Mouse (Mus musculus) myocyte (in vitro differentiated cells): ENCODE measurements around the gene Atp1a4. TPM values are rescaled to one million over a fixed set of nuclear protein-coding genes. Genes with fewer than 3 reads are reported as not detected.

ENCODE experiments used
- H3K27me3 ChIP-seq: one replicate; pipeline ENCODE4 v1.6.1; 2011; ENCODE audit not compliant: control insufficient read depth, insufficient read depth, insufficient read length
- H3K36me3 ChIP-seq: one replicate; pipeline ENCODE4 v1.6.1; 2011; ENCODE audit not compliant: control insufficient read depth, insufficient read depth
- H3K4me2 ChIP-seq: one replicate; pipeline ENCODE4 v1.6.1; 2011; ENCODE audit warnings: low read depth, control low read depth
- H3K4me3 ChIP-seq: one replicate; pipeline ENCODE4 v1.5.1; 2011; ENCODE audit warnings: mild to moderate bottlenecking, control low read depth, moderate library complexity
- H3K79me2 ChIP-seq: one replicate; pipeline ENCODE4 v1.6.1; 2011; ENCODE audit not compliant: control insufficient read depth, insufficient read depth
- H3ac ChIP-seq: one replicate; pipeline ENCODE4 v1.6.1; 2011; ENCODE audit not compliant: control insufficient read depth, insufficient read length
- CEBPB ChIP-seq: IDR thresholded peaks from 2 replicates; pipeline ENCODE4 v1.6.1; 2011; ENCODE audit warnings: mild to moderate bottlenecking, moderate library complexity; ENCODE audit not compliant: poor library complexity, insufficient read depth, severe bottlenecking
- E2F4 ChIP-seq: IDR thresholded peaks from one replicate; pipeline ENCODE4 v1.6.1; 2011; ENCODE audit warnings: mild to moderate bottlenecking, control low read depth, moderate library complexity; ENCODE audit not compliant: insufficient read depth
- MAX ChIP-seq: IDR thresholded peaks from one replicate; pipeline ENCODE4 v1.6.1; 2011; ENCODE audit warnings: low read depth, mild to moderate bottlenecking, control low read depth
- MYOD1 ChIP-seq, 3 experiments: IDR thresholded peaks; one replicate each; pipeline ENCODE4 v1.6.1; 2011; ENCODE audit warnings: control low read depth in 2 of 3, low read depth in 2 of 3, mild to moderate bottlenecking in 2 of 3, moderate library complexity in 1 of 3; ENCODE audit not compliant: insufficient read length in 2 of 3, control insufficient read depth in 1 of 3
- MYOG ChIP-seq, 3 experiments: IDR thresholded peaks; one replicate each; pipeline ENCODE4 v1.6.1; 2011; ENCODE audit warnings: control low read depth in 2 of 3, low read depth in 2 of 3, mild to moderate bottlenecking in 2 of 3; ENCODE audit not compliant: insufficient read length in 2 of 3, control insufficient read depth in 1 of 3, insufficient read depth in 1 of 3
- POLR2A ChIP-seq: IDR thresholded peaks from one replicate; pipeline ENCODE4 v1.6.1; 2011; ENCODE audit warnings: low read depth, mild to moderate bottlenecking, control low read depth, moderate library complexity; ENCODE audit not compliant: insufficient read length
- POLR2AphosphoS2 ChIP-seq: IDR thresholded peaks from one replicate; pipeline ENCODE4 v1.6.1; 2011; ENCODE audit warnings: low read depth, control low read depth; ENCODE audit not compliant: insufficient read length
- REST ChIP-seq: IDR thresholded peaks from one replicate; pipeline ENCODE4 v1.6.1; 2011; ENCODE audit warnings: mild to moderate bottlenecking, control low read depth, moderate library complexity; ENCODE audit not compliant: insufficient read depth, insufficient read length
- SRF ChIP-seq: IDR thresholded peaks from one replicate; pipeline ENCODE4 v1.6.1; 2011; ENCODE audit warnings: low read depth; ENCODE audit not compliant: control insufficient read depth, insufficient read length
- TCF12 ChIP-seq: IDR thresholded peaks from one replicate; pipeline ENCODE4 v1.6.1; 2011; ENCODE audit warnings: mild to moderate bottlenecking, control low read depth; ENCODE audit not compliant: poor library complexity, insufficient read depth, severe bottlenecking
- TCF3 ChIP-seq: IDR thresholded peaks from one replicate; pipeline ENCODE4 v1.6.1; 2011; ENCODE audit warnings: low read depth, control low read depth; ENCODE audit not compliant: insufficient read length
- USF1 ChIP-seq: IDR thresholded peaks from one replicate; pipeline ENCODE4 v1.6.1; 2011; ENCODE audit warnings: low read depth, mild to moderate bottlenecking, control low read depth, moderate library complexity
- polyA plus RNA-seq: library from polyadenylated mRNA; unstranded; fragments of >200 nt; fragmentation: generic; extraction: Trizol; gene quantifications from one replicate; pipeline ENCODE4 v1.2.1, GENCODE M21; 2012; ENCODE audit warnings: missing spikeins

Gene Atp1a4
- polyA plus RNA-seq, 1 experiment: 0.06 TPM

DNA sequence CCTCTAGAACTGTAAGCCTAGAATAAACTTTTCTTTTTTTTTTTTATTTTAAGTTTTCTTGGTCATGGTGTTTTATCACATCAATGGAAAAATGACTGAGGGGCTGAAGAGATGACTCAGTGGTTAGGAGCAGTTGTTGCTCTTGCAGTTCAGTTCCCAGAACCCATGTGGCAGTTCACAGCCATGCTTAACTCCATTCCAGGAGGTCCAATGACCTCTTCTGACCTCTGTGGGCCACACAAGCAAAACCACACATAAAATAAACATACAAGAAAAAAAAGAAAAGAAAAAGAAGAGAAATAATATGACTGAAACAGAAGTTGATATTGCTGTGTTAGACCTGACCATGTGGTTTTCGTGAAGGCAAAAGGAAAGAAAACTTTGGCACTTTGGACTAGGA is 29.0 kb downstream of the Atp1a4 start:
- H3ac ChIP-seq: no peak overlapping the region
- H3K27me3 ChIP-seq: no peaks in the 10 kb centered on the region
- no peaks in the 10 kb centered on the region for H3K79me2 ChIP-seq
- no peak overlapping the region for H3K4me3 ChIP-seq
- H3K4me2 ChIP-seq: no peak overlapping the region
- H3K36me3 ChIP-seq: no peaks in the 10 kb centered on the region
- TF ChIP-seq POLR2AphosphoS2: no peak
- no peak for TF ChIP-seq MAX
- TF ChIP-seq USF1: no peak
- peak in 1 of 3 experiments; percentile 43 for TF ChIP-seq MYOG (IDR thresholded peaks at IDR 0.05; ENCODE audit: control insufficient read depth in 1 of 3, insufficient read depth in 1 of 3, insufficient read length in 2 of 3, low read depth in 2 of 3)
- TF ChIP-seq POLR2A: no peak
- TF ChIP-seq TCF3: no peak
- peak in 2 of 3 experiments; percentile 30 to 44 for TF ChIP-seq MYOD1 (IDR thresholded peaks at IDR 0.05; ENCODE audit: control insufficient read depth in 1 of 3, insufficient read length in 2 of 3, low read depth in 2 of 3)

DNA sequence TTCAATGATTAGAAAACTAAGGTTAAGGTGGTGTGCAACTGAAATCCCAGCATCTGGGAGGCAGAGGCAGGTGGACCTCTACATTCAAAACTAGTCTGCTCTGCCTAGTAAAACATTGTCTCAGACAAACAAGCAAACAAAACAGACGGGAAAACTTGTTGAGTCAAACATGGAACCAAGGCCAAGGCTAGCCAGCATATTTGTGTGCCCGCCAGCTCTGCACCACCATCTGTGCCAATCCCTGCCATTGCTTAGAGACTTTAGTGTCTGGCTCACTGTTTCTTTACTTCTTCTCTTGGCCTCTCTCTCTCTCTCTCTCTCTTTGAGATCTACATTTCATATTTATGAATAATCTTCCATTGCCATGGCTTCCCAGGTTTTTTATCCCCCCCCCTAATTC is 30.0 kb downstream of the Atp1a4 start:
- Histone ChIP-seq H3ac (no peak overlapping the region), H3K27me3 (no peaks in the 10 kb centered on the region)
- TF ChIP-seq POLR2AphosphoS2 (no peak), REST (no peak), E2F4 (no peak), CEBPB (no peak), POLR2A (no peak), MAX (no peak), TCF3 (no peak), TCF12 (no peak), MYOD1 (IDR thresholded peaks at IDR 0.05; ENCODE audit: control insufficient read depth in 1 of 3, insufficient read length in 2 of 3, low read depth in 2 of 3) (no peak), USF1 (no peak), SRF (no peak), MYOG (IDR thresholded peaks at IDR 0.05; ENCODE audit: control insufficient read depth in 1 of 3, insufficient read depth in 1 of 3, insufficient read length in 2 of 3, low read depth in 2 of 3) (no peak)

DNA sequence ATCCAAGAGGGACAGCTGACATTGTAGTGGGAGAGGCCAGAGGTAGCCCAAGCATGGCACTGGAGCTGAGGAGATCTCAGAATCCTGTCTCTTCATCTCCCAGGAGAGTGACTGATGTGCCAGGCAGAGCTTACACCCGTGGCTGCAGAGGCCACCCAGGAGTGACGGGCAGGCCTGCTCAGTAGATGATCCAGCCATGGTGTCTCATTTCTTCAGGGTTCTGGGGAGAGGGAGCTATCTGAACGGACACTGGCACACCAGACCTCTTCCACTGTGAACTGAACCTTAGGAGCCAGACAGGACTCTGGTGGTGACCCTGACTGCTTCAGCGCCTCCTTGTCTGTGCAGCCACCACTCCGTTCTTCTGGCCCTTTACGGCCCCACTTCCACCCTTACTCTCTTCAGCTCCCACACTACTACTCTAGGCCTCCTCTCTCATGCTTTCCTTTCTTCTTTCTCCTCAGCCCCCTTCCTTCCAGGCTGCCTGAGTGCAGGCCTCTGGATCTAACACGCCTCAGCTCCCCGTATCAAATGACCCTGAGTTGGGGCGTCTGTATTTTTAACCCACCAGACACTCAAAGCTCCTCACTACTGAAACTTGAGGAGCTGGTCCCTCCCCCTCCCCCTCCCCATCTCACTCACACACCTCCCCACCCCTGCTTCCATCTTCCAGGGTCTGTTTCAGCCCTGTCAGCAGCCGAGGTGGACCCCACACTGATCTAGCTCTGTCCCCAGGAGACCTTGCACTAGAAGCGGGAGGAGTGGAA is 36.7 kb downstream of the Atp1a4 start:
- TF ChIP-seq POLR2A: no peak
- peak in 1 of 3 experiments; percentile 28 for TF ChIP-seq MYOG (IDR thresholded peaks at IDR 0.05; ENCODE audit: control insufficient read depth in 1 of 3, insufficient read depth in 1 of 3, insufficient read length in 2 of 3, low read depth in 2 of 3)
- no peaks in the 10 kb centered on the region for H3K27me3 ChIP-seq
- H3K36me3 ChIP-seq: no peaks in the 10 kb centered on the region
- no peak overlapping the region for H3K4me3 ChIP-seq
- H3K79me2 ChIP-seq: no peaks in the 10 kb centered on the region
- H3ac ChIP-seq: no peak overlapping the region
- peak overlapping the region; percentile 30 for H3K4me2 ChIP-seq

More for the DNA sequence above, 30.0 kb downstream of the Atp1a4 start:
- Histone ChIP-seq H3K4me3 (no peak overlapping the region), H3K4me2 (no peak overlapping the region), H3K79me2 (no peaks in the 10 kb centered on the region), H3K36me3 (no peaks in the 10 kb centered on the region)

DNA sequence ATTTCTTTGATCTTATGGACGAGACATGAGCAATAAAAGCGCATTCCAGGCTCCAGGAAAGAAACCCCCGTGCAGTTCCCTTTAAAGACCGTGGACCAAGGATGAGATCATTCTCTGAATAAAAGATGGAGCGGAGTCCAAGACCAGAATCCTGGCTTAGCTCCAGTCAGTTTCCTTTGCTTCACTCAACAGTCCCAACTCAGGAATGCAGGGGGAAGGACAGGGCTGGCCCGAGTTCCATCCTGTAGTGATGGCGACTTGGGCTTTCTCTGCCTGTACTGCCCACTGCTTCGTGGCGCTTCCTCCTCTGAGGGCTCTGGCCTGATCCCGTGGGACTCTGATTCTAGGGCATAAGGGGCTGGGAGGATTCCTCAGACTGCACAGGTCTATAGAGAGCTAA is 37.8 kb downstream of the Atp1a4 start:
- no peaks in the 10 kb centered on the region for H3K79me2 ChIP-seq
- H3K4me2 ChIP-seq: peak overlapping the region; percentile 33
- H3K36me3 ChIP-seq: no peaks in the 10 kb centered on the region
- no peak overlapping the region for H3ac ChIP-seq
- TF ChIP-seq TCF12 (no peak), USF1 (no peak), TCF3 (no peak), SRF (no peak), POLR2A (no peak), POLR2AphosphoS2 (no peak), MAX (no peak), CEBPB (no peak), REST (no peak), E2F4 (no peak), MYOG (IDR thresholded peaks at IDR 0.05; ENCODE audit: control insufficient read depth in 1 of 3, insufficient read depth in 1 of 3, insufficient read length in 2 of 3, low read depth in 2 of 3) (no peak), MYOD1 (IDR thresholded peaks at IDR 0.05; ENCODE audit: control insufficient read depth in 1 of 3, insufficient read length in 2 of 3, low read depth in 2 of 3) (no peak)
- H3K27me3 ChIP-seq: no peaks in the 10 kb centered on the region
- no peak overlapping the region for H3K4me3 ChIP-seq
